Mouse (Mus musculus) gastrocnemius, postnatal 36 days (tissue): ENCODE measurements around the gene Sorcs1. TPM values are rescaled to one million over a fixed set of nuclear protein-coding genes. Genes with fewer than 3 reads are reported as not detected.

Source experiments
- DNase-seq, 2 experiments: peaks; one replicate each; pipeline ENCODE4 v3.0.0; 2022
- intact Hi-C: fragments of 180-260 bp; cut with DNase I; formaldehyde crosslinking; loops from one replicate; pipeline ENCODE4 v1.15.1; 2025
- total RNA-seq, 2 experiments: library from RNA; stranded (reverse); gene quantifications; 2 replicates each; pipeline ENCODE4 v1.2.3; 2021

Gene Sorcs1
- total RNA-seq, 2 experiments from 2014 or later, result 0.74 to 1.6 TPM

DNA sequence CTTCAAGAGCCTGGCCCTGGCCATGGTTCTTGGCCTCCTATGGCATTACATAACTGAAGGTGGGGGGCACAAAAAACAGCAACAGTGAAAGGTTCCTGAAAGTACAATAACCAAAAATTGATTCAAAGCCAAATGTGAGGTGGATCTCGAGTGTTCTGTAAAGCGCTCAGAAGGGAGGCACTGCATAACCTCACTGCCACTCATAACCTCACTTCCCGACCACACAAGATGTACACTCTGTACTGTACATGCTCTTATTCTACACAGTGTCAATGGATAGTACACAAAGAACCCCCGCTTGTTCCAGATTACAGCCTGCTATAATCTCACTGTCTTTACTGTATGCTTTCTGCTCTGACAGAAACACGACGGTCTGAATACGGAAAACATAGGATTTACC, 384.2 kb downstream of the Sorcs1 start:
- intact Hi-C loops, result no loop called here
- DNase-seq, result no peak

DNA sequence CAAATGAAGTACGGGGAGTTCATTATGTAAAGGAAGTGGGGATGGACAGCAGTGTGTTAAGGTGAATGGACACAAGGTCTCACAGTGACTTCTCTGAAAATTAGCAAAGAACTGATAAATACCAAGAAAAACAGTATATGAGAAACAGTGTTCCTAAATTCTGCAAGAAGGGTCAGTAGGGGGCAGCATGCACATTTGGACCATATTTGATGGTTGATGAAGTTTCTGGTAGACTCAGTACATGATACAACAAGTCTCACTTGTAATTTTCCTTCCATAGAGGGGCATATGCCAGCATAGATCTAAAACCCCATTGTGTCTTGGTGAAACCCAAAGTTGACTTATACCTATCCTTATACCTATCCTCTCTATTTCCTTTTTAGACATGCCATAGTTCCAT, 414.0 kb downstream of the Sorcs1 start:
- intact Hi-C loops, result no loop called here
- DNase-seq, result no peak

DNA sequence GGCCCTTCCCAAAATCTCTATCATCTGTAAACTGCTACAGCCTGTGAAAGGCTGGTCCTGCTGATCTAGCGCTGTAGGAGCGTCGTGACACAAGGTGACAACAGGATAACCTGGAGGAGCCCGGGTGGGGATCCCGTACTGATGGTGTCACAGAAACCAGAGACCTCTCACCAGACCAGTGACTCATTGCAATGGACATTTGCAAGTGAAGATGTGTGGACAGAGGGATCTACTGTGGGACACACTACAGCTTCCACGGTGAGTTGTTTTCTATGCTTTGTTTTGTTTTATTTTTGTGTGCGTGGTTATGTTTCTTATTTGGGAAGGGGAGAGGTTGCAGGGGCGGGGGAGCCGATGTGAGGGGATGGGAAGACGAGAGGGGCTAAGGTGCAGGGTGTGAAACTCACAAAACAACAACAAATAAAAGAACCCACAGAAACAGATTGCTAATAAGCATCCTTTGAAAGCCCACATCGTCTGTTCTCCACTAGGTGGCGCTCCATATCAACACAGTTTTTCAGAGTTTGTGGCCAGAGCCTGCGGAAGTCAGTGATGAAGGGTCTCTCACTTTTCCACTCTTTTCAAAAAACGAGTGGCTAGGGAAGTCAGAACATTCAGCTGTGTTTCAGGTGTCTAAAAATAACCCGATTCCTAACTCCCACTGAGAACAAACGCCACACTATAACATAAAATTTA, 419.6 kb downstream of the Sorcs1 start:
- intact Hi-C loops, result no loop called here
- DNase-seq, result peak in 1 of 2 experiments; percentile 5

DNA sequence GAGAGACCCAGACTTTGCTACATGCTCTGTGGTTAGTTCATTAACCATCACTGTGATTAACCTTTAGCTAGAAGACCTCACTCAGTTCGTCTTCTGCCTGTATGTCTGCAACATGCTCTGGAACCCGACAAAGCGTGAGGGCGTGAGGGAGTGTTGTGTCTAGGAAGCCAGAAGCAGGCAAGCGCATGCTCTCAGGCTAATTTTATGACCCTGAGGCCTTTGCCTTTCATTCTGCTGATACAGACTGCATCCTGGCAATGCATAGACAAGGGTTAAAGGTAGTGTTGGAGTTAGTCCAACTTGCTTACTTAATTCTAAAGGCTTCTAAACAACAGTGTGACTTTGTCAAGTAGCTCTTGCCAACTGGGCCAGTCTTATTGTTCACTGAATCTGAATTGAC, 458.0 kb downstream of the Sorcs1 start:
- intact Hi-C loops, result no loop called here
- DNase-seq, result no peak

DNA sequence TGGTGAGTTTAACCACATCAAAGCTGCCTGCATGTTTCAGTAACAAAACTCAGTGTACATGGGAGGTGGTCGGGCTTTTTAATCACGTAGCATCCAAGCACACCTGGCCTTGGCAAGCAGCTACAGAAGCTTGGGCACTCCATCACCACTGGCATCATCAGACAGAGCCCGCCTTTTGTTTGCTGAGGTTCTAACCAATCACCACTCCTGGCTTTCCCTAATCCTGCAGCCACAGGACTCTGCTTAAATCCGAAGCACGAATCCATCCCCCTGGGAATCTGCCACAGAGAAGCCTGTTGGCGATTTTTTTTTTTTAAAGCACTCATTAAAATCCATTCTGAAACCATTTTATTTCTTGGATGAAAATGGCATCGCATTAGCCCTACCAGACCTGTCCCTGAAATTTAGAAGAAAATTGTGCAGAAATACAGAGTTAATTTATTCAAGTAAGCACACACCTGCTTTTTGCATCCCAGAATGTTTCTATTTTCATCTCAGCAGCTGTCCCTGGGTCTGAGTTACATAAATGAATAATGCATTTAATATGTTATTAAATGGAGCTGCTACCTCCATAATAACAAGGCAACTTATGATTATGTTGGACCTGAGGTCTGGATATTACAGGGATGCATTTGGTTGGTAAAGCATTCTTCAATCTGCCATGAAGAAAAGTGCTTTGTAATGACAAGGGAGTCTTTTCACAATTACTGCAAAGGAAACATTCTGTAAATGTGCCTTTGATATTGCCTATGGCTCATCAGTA, 463.8 kb downstream of the Sorcs1 start:
- no peak for DNase-seq
- intact Hi-C loops, result no loop called here

DNA sequence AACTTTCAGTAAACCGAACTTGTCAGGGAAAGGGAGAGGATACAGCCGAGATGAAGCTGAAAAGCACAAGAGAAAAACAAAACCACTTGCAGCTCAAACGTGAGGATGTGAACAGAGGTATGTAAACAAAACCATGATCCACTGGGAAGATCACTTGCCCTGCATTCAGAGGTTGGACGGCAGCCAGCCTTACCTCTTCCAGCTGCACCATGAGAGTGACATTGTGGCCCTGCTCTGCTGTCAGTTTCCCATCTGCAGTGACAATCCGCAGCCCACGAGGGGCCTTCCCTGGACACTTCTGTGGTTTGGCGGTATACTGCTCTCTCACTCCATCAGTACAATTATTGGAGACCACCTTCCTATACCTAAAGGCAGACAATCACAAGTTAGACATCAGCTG, 468.0 kb downstream of the Sorcs1 start:
- no peak for DNase-seq
- intact Hi-C loops, result no loop called here

DNA sequence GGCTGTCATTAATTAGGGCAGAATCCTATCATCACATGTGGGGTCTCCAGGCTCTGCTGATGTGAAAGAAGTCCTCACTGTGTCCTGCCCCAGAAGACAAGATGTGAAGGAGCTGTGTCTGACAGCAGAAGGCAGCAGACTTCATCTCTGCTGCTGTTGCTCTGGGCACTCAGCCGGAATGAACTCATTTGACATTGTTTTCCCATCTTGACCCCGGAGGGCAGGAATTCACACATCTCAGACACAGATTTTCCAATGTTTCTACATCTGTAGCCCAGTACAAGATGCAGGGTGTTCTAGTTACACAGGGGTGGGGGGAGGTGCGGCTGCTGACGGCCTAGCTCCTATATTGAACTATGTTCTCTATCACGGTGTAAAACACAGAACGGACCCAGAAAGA, 474.1 kb downstream of the Sorcs1 start:
- intact Hi-C loops, result no loop called here
- DNase-seq, result no peak

DNA sequence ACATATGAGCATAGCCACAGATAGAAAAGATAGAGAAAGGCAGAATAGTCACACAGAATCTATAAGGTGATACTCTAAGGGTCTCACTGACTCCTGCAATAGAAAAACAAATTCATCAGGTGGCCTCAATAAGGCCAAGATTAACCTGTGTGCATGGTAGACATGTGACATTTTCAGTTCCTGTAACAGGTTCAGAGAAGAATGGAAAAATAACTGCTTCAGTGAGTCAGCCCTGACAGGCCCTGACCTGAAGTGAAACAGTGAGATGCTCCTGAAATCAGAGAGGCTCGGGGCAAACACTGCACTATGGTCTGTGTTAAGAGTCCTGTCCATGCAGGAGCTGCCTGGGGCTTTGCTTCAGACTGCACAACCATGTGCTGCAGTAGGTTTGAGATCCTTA, 481.9 kb downstream of the Sorcs1 start:
- DNase-seq, result no peak
- intact Hi-C loops, result no loop called here

DNA sequence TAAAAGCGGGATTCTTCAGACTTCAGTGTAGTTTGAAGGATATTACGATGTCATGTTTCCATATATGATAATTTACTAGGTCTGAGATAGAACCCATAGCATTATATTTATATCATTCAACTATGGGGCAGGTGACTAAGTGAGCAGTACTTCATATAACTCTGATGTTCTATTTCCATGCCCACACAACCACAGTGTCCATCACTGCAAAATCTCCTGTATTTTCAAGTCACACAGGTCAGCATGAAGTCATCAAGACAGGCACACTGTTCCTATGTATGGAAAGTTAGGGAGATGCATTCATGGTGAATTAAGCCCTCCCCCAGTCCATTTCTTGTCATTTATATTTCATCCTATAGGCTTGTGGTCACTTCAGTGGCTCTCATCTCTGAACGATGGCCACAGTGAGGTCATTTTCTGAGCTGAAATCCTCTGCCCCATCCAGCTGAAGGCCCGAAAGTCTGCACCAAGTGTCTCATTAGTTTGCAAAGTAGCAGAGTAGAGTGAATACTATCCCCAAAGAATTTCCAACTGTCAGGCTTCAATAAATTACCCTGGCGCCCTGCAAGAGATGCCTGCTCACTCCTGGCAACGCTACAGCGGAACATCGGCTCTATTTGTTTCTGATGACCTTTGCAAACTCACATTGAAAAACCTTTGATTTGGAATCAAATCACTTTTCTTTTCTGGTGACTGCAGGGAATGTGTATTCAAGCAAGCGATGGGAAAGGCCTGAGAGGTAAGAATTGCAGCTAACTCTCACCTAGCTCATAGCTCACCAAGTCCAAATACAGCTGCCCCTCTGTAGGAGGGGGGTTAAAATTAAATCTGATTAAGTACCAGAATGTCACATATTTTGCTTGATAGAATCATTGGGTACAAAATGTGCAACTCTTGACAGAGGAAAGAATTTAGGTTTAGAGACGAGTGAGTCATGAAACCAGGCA, 492.4 kb downstream of the Sorcs1 start:
- DNase-seq, result no peak
- intact Hi-C loops, result no loop called here

DNA sequence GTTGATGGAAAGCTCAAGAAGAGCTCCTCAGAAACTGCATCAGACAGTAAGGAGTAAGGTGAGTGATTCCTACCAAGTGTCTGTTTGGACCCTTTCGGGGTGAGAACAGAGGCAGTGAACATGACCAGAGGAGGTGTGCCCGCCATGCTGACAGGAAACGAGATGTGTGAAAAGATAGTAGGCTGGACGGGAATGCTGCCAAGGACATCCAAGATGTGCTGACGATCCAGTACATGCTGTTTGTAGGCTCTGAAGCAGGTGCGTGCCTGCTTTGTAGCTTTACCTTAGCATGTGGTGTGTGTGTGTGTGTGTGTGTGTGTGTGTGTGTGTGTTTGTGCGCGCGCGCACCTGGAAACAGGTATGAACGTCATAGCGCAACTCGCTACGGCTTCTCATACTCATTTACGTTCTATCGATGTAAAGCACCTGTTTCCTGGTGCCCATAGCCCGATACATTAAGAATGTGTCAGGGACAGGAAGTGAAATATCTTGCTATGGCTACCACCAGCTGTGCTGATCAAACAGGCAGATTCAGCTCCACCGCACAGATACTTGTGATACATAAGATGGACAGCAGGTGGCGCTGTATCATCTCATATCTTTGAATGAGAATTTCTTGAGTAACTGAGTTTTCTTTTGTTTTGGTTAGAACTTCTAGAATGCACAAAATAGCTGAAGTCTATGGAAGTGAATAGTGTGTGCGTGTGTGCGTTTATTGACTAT, 493.4 kb downstream of the Sorcs1 start:
- intact Hi-C loops, result no loop called here

DNA sequence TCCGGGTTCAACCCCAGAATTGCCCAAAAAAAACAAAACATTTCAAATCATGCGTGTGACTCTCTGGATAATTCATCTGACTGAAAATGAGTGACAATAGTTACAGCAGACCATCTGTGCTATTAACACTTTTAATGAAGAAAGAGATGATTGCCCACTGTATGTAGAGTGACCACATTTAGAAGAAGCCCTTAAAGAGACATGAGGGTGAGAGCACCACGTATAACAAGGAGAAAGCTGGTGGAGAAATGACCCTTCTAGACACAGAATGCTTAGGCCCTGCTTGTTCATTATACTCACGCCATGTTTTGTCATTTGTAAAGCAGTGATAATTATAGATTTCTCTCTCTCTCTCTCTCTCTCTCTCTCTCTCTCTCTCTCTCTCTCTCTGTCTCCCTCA, 499.6 kb downstream of the Sorcs1 start:
- no peak for DNase-seq
- intact Hi-C loops, result no loop called here

More for the DNA sequence above, 493.4 kb downstream of the Sorcs1 start:
- no peak for DNase-seq

DNA sequence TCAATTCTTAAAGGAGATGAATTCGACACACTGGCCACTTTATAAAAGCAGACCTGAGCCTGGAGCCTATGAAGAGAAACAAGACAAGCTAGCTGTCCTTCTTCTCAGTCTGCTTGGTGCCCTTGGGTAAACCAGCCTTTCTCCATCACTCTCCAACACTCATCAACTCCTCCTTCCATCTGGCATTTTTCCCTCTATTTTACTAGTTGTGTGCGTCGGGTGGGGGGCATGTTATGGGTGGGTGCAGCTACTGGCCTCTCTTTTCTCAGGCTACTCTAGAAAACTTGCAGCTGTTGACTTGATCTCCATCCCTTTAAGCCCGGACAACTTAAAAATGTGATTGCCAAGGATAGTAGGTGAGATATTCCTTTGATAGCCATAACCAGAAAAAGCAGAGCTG, 500.3 kb downstream of the Sorcs1 start:
- DNase-seq, result no peak
- intact Hi-C loops, result no loop called here

DNA sequence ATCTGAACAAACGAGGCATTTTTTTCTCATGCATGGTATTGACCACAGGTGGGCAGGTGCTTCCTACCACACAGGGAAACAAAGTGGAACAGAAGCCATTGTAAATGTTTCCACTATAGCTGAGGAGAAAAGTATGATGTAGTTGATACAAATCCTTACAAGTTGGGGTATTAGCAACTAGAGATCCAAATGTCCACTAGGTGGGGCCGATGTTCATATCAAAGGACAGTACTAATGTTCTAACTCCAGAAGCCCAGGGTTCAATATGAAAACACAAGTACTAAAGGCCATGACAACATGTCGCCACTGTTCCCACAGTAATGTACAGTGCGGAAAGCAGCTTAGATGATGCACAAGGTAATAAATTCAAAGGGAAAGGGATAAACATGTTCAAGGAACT, 506.6 kb downstream of the Sorcs1 start:
- no peak for DNase-seq
- intact Hi-C loops, result no loop called here

DNA sequence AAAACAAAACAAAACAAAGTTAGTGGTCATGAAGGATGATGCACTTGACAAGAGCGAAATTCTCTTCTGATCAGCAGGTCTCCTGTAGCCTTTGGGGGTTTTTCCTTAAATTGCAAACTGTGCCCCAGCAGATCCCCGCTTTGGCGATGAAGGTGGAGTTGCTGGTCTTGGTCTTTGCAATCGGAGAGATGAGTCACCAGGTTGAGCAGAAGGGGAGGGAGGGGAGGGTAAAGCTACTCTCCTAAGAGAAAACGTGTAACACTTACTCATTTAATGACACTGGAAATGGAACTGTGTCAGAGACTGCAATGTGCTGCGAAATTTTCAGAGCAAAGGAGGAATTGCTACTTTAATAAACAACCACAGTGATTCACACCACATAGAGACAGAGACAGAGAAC, 527.3 kb downstream of the Sorcs1 start:
- intact Hi-C loops, result no loop called here
- DNase-seq, result no peak

DNA sequence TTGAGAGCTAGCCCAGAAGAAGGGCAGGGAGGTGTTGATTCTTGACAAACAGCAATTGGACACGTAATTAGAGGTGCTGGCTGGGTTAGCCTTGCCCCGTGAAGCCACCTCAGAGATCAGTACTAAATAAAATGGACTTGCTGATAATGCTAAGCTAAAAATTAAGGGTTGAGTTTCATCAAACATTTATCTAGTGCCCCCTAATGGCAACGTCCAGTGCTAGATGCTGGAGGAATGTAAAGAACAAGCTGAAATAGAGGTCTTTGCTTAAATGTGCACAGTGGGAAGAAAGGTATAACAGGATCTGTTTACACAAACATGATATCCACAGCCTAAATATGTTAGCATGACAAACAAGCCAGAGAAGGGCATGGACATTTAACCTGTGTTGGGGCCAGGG, 532.5 kb downstream of the Sorcs1 start:
- intact Hi-C loops, result no loop called here
- DNase-seq, result no peak

DNA sequence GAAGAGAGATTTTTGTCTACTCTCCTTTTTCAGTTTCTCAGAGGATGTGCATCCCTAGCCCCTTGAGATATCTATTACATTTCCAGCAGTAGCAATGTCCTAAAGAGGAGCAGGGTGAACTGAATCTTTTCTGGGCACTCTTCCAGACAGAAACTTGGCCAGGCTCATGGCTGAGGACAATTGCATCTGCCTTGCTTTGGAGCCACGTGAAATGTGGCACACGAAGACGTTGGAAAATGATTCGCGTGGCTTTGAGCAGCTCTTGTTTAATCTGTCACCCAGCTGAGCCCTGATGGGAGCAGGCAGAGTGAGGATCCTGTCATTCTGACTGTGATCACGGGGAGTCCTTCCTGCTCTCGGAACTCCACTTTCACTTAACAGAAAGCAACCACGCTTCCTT, 536.6 kb downstream of the Sorcs1 start:
- no peak for DNase-seq
- intact Hi-C loops, result no loop called here

DNA sequence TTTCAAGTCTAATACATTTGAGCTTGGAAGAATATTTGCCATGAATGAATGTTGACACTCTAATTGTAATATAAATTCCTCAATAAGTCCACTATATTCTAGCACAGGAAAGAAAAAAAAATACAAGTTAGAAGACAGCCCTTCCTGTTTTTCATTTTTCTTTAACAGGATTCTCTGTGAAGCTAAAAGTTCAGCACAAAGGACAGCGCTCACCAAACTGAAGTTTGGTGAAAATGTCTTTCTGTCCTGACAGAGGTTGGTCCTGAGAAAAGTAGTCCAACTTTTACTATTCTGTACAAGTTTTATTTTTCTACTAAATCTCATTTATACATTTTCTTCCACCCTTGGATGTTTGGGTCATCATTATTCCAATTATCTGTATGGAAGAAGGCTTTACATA, 543.8 kb downstream of the Sorcs1 start:
- no peak for DNase-seq
- intact Hi-C loops, result no loop called here

DNA sequence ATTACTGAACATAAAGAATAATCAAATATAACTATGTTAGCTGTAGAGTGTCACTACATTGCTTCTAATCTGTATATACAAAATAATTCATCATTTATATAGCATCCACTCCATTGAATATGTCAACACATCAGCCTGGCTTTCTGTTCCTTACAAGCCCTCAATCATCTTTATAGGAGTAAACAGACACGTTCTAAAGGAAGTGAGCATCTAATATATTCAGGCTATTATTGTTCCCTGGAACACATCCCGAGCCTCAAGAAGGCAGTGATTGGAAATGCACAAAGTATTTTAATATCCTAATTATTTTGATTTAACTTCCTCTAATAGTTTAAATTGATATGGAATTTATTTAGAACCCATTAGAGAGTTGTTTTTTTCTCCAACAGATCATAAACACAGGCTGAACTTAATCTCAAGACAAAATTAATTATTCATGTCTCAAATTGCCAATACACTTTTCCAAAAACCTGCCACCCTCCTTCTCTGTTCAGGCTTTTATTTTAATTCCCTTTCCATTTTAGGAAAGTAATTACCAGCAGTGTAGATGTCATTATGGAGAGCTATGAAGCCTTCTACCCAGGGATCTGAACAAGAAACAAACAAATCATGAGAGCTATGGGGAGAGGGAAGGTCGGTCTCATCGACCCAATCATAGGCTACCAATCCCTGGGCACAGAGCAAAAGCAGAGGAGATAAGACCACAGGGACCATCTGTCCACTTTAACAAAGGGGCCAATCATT, 572.4 kb downstream of the Sorcs1 start:
- DNase-seq, result no peak
- intact Hi-C loops, result no loop called here
